Mouse (Mus musculus) ZHBTc4 (cell line): Measurements from ENCODE around the gene S100b.
A peak's percentile ranks its signal among the peaks of the same experiment; 100 is the strongest.

ENCODE experiments used
- DNase-seq: peaks from one replicate; pipeline ENCODE4 v3.0.0-alpha.2; 2011; ENCODE audit warnings: low read depth, low spot score

The S100b gene

GRCm38 (mm10) chr10:76253536-76253935 is at the start of gene S100b:
Gene S100b (plus strand): TSS chr10:76253853.
- no peak for DNase-seq

DNA sequence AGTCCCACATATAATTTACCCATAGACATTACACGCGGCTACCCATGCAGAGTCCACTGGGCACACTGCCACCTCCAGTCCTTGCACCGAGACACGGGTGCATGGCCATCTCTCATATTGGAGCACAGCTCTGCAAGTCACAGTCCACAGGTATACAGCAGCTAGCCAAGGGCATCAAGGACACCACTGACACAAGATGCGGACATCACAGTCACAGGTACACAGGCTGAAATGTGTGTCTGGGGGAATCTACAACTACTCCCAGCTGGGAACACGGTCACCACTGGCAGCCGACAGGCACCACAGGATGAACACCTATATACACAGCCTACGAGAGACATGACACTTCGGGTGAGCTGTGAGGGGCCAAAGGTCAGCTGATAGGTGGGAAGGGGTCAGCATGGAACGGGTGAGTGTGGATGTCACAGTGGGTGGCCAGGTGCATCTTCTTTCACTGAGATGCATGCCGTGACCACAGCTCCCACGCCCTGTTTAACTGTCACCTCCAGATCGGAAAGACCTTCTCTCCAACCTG is 46.3 kb upstream of the S100b start:
- no peak for DNase-seq

DNA sequence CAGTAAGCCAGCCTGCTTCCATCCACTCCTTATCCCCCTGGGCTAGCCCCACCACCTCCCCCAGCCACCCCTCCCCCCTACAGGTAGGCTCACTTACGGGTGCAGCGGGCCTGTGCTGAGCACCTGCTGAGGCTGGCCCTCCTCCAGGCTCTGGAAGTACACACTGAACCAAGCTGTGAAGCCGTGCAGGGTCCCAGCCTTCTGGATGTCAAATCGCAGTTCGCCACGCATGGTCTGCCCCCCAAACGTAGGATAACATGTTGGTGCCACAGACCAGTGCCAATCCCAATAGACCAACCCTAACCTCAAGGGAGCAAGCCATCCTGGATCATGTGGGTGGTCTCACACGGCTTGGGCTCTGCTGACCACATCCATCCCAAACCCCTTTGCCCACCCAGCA is 44.4 kb upstream of the S100b start:
- no peak for DNase-seq

- DNase-seq, result no peak
These were observed 42.8 kb upstream of the S100b start for GRCm38 (mm10) chr10:76210806-76211205.

DNA sequence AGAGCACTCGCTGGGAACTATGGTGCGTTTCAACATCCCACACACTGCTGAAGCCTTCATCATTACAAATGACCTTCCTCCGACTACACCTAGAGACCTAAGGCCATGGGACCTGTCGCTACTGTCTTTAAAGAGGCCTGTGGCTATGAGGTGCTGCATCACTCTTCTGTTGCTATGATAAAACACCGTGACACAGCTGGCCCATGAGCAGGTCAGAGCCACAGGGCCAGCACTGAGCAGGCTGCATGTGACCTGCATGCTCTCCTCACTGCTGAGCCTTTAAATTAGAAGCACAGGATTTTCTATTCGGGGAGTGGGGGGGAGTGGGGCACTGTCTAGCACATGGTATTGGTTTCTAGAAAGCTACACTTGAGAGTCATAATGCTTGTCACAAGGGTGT is 41.5 kb upstream of the S100b start:
- DNase-seq, result no peak

DNA sequence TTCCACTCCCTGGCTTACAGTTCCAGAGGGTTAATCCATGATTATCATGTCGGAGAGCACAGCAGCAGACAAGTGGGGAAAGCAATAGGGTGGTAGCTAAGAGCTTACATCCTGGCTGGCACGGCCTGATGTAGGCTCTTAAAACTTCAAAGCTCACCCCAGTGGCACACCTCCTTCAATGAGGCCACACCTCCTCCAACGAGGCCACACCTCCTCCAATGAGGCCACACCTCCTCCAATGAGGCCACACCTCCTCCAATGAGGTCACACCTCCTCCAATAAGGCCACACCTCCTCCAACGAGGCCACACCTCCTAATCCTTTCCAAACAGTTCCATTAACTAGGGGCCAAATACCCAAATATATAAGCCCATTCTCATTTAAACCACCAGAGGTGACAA is 39.5 kb upstream of the S100b start:
- DNase-seq, result peak; percentile 10

DNA sequence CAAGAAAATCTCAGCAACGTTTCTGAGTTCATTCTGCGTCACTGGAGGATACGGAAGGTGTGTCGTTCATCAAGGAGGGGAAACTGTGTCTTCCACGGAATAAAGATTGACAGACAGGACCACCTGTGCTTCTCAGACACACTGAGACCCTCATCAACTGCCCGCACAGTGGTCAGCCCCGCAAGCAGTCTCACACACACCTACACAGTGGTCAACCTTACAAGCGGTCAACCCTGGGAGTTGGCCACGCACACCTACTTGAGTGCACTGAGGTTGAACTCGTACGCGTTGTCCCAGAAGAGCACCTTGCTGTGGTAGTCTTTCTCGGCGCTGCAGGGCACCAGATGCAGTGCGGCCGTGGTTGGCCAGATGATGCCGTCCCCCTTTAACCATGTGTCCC is 36.6 kb upstream of the S100b start:
- no peak for DNase-seq

GRCm38 (mm10) chr10:76218240-76218639 is 35.4 kb upstream of the S100b start:
- no peak for DNase-seq

DNA sequence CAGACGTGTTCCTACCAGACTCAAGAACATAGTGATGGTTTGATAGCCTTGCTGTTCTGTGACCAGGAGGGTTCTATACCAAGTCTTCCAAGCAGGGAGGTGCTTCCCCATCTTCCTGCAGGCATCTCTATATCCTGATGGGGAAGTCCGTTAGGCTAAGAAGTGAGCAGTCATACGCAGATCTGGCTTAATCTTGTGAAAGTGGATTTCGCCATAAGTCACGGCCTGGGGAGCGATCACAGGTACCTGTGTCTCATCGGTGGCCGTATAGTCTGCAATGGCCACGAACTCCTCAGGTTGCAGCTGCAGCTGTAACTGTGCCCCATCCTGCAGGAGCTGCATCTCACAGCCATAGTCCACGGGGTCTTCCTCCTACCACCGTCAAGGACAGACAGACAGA is 27.7 kb upstream of the S100b start:
- no peak for DNase-seq

GRCm38 (mm10) chr10:76229627-76230026 is 24.0 kb upstream of the S100b start:
- DNase-seq, result no peak

DNA sequence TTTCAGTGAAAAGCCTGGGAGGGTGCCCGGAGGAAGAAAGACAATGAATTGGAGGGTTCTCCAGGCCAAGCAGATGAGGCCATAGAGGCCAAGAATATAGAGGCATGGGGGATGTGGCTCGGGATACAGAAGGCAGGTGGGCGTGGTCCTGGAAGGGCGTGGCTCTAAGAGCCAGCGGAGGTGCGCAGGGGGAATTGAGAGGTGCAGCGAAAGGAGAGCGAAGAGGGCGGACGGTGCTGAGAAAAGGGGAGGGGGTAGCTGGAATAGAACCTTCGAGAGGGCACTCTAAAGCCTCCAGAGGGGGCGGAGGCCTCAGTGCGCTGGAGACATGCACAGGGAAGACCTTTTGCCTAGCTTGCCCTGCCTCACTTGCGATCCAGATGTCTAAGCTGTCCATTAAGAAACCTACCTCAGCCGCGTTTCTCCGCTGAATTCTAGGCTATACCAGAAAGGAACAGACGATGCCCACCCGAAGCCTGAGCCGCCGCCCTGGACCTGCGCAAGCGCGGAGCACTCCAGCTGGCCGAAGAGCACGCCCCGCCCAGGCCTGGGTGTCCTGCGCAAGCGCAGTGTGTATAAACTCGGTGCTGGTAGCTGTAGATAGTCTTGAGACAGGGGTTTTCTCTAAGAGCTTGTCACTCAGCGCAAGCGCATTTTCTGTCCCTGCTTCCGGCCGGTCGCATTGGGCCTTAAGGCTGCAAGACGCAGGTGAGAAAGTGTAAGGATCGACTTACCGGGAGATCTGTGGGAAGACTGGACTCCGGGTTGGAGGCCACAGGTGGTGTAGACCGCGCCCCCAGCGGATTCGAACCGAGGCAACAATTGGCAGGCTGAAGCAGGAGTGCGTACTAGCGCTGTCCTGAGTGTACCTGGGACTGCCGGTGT is 16.1 kb upstream of the S100b start, which contains the start of gene Prmt2:
Gene Prmt2, minus strand, starts transcription at position 525 of the 885 bp plus-strand sequence.
- DNase-seq, result peak; percentile 96

DNA sequence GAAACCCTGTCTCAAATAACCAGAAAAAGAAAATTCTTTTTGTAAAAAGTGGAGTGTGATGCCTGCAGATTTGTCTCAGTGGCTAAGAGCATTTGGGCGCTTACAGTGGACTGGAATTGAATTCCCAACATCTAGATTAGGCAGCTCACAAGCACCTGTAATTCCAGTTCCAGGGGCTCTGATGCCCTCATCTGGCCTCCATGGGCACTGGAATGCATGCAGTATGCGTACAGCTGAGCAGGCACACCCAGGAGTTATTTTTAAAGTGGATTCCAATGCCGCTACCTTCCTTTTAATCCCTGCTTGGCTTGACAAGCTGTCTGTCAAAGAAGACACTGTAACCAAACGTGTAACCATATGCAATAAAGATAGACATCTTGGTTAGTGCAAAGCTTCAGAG is 14.3 kb upstream of the S100b start:
- DNase-seq, result no peak

GRCm38 (mm10) chr10:76245106-76245505 is 8.5 kb upstream of the S100b start:
- DNase-seq, result no peak

- DNase-seq, result no peak
These were observed 7.1 kb upstream of the S100b start for GRCm38 (mm10) chr10:76246601-76247000.

DNA sequence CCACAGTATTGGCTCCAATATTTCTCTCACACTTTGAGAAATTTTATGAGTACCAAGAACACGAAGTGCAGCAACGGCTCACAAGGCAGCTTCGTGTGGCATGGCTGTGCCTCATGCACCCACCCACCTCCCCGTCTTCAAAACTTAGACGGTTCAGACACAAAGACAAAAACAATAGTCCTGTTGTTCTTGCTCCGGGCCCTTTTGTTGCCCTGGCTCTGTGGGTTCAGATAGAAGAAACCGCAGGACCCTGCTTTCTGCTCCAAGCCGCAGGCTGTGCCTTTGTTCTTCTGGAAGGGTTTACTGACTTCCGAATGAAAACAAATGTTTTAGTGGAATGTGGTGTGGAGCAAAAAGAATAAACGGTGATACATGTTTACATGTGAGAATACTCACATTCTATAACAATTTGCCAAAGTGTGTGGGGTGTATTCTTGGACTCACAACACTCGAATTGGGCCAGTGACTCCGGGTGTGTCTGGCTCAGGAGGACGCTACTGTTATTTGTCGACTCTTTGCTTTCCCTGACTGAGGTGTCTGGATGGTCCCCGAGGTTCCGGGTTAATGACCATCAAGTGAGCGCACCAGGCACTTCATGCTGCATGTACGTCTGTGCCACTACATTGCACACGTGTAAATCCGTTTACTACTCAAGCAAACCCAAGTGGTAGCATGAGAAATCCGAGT is 5.5 kb upstream of the S100b start:
- no peak for DNase-seq

- DNase-seq, result no peak
These were observed 5.0 kb upstream of the S100b start for GRCm38 (mm10) chr10:76248647-76248968.

DNA sequence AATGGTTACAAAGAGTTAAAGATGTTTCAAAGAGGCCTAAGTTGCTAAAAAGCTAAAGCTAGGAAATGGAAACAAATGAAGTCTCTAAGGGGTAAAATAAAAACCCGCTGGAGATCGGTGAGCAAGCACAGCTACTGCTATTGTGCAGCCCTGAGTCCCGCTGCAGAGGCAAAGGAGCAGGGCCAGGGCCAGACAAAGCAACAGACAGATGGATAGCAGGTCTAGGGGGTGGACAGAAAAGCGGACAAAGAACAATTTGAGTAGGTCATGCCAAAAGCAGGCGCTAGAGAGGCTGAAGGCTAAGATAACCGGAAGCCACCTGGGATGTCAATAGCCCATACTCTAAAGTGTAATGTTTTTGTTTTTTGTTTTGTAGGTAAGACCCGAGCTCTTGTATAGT is 2.8 kb upstream of the S100b start:
- DNase-seq, result no peak

- DNase-seq, result no peak
These were observed 574 bp upstream of the S100b start for GRCm38 (mm10) chr10:76253079-76253478.

DNA sequence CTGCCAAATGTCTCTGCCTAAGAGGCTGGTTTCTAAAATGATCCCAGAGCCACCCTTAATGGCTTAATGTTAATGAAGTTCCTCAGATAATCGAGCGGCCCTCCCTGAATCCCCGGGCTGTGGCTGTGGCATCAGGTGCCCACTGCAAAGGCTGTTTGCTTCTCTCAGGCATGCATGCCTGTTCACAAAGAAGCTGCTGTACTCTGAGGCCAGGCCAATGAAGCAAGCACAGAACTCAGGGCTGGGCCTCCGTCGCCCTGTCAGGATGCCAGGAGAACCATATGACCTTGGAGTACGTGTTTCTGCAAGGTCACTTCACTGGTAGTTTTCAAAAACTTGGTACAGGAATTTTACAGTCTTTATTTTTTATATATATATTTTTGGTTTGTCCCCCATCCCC is 2.0 kb downstream of the S100b start:
- no peak for DNase-seq

- no peak for DNase-seq
These were observed 3.6 kb downstream of the S100b start for GRCm38 (mm10) chr10:76257231-76257630.

DNA sequence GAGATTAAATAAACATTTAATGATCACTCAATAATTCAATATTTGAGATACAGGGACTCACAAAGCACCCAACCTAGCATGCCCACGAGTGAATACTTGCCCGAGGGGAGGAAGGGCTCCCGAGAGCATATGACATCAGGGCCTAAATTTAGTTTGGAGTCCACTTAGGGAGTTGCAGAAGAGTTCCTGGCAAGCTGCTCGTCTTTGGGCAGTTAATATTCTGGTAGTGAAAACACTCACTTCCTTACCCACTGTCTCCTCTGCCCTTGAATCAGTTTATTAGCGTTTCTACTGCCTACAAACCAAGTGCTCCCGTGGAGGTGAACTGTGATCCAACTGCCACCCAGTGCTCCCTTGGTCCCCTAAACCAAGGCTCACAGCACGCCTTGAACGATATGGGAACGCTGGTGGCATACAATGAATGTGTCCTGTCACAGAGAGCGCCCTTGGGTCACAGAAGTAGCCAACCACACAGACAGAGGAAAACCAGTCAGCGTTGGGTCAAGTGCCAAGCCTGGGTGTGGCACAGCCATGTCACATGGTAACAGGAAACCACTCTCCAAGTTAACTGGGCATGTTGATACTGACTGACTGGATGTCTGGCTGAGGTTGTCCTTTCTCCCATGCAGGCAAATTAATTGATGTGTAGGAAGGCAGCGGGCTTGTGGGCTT is 4.2 kb downstream of the S100b start:
- no peak for DNase-seq

- DNase-seq, result no peak
These were observed 6.0 kb downstream of the S100b start for GRCm38 (mm10) chr10:76259566-76260232.
